Mouse (Mus musculus) small intestine, adult 2 months (tissue): ENCODE results near the gene Myh7.

Experiments
- CTCF ChIP-seq: fragments of 200-500 bp; IDR thresholded peaks from 2 replicates; pipeline ENCODE4 v1.5.1; 2012; ENCODE audit warnings: low read depth, mild to moderate bottlenecking, control low read depth, inconsistent platforms, low read length, moderate library complexity, mixed read lengths; ENCODE audit not compliant: insufficient replicate concordance, insufficient read length; ENCODE audit errors: extremely low read depth
- POLR2A ChIP-seq: fragments of 200-500 bp; IDR thresholded peaks from 2 replicates; pipeline ENCODE4 v1.6.1; 2012; ENCODE audit warnings: low read depth, mild to moderate bottlenecking, control low read depth, inconsistent platforms, low read length, moderate library complexity

GRCm38 (mm10) chr14:55028333-55028835 lies 34.0 kb upstream of the Myh7 start:
- TF ChIP-seq POLR2A (no peak), CTCF (no peak)
